Mouse (Mus musculus) liver, embryonic 16.5 days (tissue): Measurements from ENCODE around the gene Lsamp. TPM values are rescaled to one million over a fixed set of nuclear protein-coding genes. Genes with fewer than 3 reads are reported as not detected.
"Not testable (repeated sequence)": the region's sequence is repeated elsewhere in the genome, so short reads cannot be mapped to it uniquely, and the experiment has no call there.

Experiments
- ATAC-seq: fragments of 200-750 bp; cut with Nextera tagmentation; 2 replicates; pipeline ENCODE4 v1.8.0; 2017; ENCODE audit warnings: low read depth, mild to moderate bottlenecking, moderate number of reproducible peaks, moderate library complexity
- H3K27ac ChIP-seq: fragments of 300-500 bp; sonication (generic); 2 replicates; pipeline ENCODE4 v1.5.1; 2014; ENCODE audit warnings: mild to moderate bottlenecking, low read length
- H3K27me3 ChIP-seq: fragments of 300-500 bp; sonication (generic); 2 replicates; pipeline ENCODE4 v1.6.1; 2014; ENCODE audit warnings: low read depth, low read length, mixed read lengths; ENCODE audit not compliant: control insufficient read depth, insufficient read depth
- H3K36me3 ChIP-seq: fragments of 300-500 bp; sonication (generic); 2 replicates; pipeline ENCODE4 v1.6.1; 2014; ENCODE audit warnings: mild to moderate bottlenecking; ENCODE audit not compliant: control insufficient read depth, insufficient read depth
- H3K4me1 ChIP-seq: fragments of 300-500 bp; sonication (generic); 2 replicates; pipeline ENCODE4 v1.6.1; 2014; ENCODE audit warnings: low read depth, low read length, mixed read lengths; ENCODE audit not compliant: control insufficient read depth
- H3K4me2 ChIP-seq: fragments of 300-500 bp; sonication (generic); 2 replicates; pipeline ENCODE4 v1.6.1; 2014; ENCODE audit warnings: low read depth, low read length, mixed read lengths
- H3K4me3 ChIP-seq: fragments of 300-500 bp; sonication (generic); 2 replicates; pipeline ENCODE4 v1.5.1; 2014; ENCODE audit warnings: low read depth, mild to moderate bottlenecking, low read length
- H3K9ac ChIP-seq: fragments of 300-500 bp; sonication (generic); 2 replicates; pipeline ENCODE4 v1.6.1; 2014; ENCODE audit warnings: low read depth, low read length
- H3K9me3 ChIP-seq: fragments of 300-500 bp; sonication (generic); replicated peaks from 2 replicates; pipeline ENCODE4 v1.6.1; 2016; ENCODE audit warnings: low read length; ENCODE audit not compliant: control insufficient read depth
- WGBS: fragments of 180-500 bp; shearing (Covaris S2); extraction: QIAGEN DNeasy Blood & Tissue Kit; methylation state at CpG from one replicate; pipeline ENCODE4 v1.1.7; 2014; ENCODE audit not compliant: insufficient replicate concordance; 5-methylcytosine and 5-hydroxymethylcytosine counted together
- polyA plus RNA-seq: library from polyadenylated mRNA; unstranded; fragments of >200 nt; fragmentation: Nextera tagmentation; extraction: Ambion mirVana; gene quantifications from 2 replicates; pipeline ENCODE4 v1.2.1, GENCODE M21; 2015

Gene Lsamp
- polyA plus RNA-seq, 1 experiment from 2014 or later = 0.15 TPM

- Histone ChIP-seq H3K27me3 (no peaks in the 10 kb centered on the region), H3K4me3 (no peak overlapping the region), H3K4me2 (no peak overlapping the region), H3K27ac (no peak overlapping the region), H3K9me3 (no peaks in the 10 kb centered on the region), H3K36me3 (no peaks in the 10 kb centered on the region), H3K4me1 (no peaks in the 10 kb centered on the region), H3K9ac (no peak overlapping the region)
- 46% methylated on average over 5 of the region's 5 CpGs for WGBS
- ATAC-seq = no peak
Measured at GRCm38 (mm10) chr16:41976897-41977296, 1992.7 kb downstream of the Lsamp start.

GRCm38 (mm10) chr16:41996956-41997355 is 2012.8 kb downstream of the Lsamp start:
- Histone ChIP-seq H3K9ac (no peak overlapping the region), H3K36me3 (no peaks in the 10 kb centered on the region), H3K27me3 (no peaks in the 10 kb centered on the region), H3K4me1 (no peaks in the 10 kb centered on the region), H3K4me3 (no peak overlapping the region), H3K9me3 (no peaks in the 10 kb centered on the region), H3K4me2 (no peak overlapping the region), H3K27ac (no peak overlapping the region)
- WGBS = 68% methylated on average over 1 of the region's 1 CpGs
- ATAC-seq = no peak

- H3K9me3 ChIP-seq = no peaks in the 10 kb centered on the region
- WGBS = 73% methylated on average over 5 of the region's 5 CpGs
- H3K4me1 ChIP-seq = no peaks in the 10 kb centered on the region
- no peak overlapping the region for H3K4me2 ChIP-seq
- H3K27ac ChIP-seq = no peak overlapping the region
- no peak for ATAC-seq
- H3K27me3 ChIP-seq = no peaks in the 10 kb centered on the region
- H3K4me3 ChIP-seq = no peak overlapping the region
- no peak overlapping the region for H3K9ac ChIP-seq
- H3K36me3 ChIP-seq = no peaks in the 10 kb centered on the region
Measured at GRCm38 (mm10) chr16:42002925-42003324, 2018.8 kb downstream of the Lsamp start.

- not testable (repeated sequence) for H3K36me3 ChIP-seq, H3K27ac ChIP-seq, H3K27me3 ChIP-seq, H3K4me1 ChIP-seq, ATAC-seq, H3K4me3 ChIP-seq, H3K4me2 ChIP-seq, H3K9ac ChIP-seq, H3K9me3 ChIP-seq
- 66% methylated on average over 8 of the region's 11 CpGs for WGBS
Measured at GRCm38 (mm10) chr16:42003506-42003905, 2019.3 kb downstream of the Lsamp start.

- H3K4me3 ChIP-seq = no peak overlapping the region
- no peaks in the 10 kb centered on the region for H3K4me1 ChIP-seq
- H3K9ac ChIP-seq = no peak overlapping the region
- no peaks in the 10 kb centered on the region for H3K36me3 ChIP-seq
- no peak overlapping the region for H3K4me2 ChIP-seq
- no peak overlapping the region for H3K27ac ChIP-seq
- H3K27me3 ChIP-seq = no peaks in the 10 kb centered on the region
- WGBS = 33% methylated on average over 1 of the region's 1 CpGs
- no peak for ATAC-seq
- no peaks in the 10 kb centered on the region for H3K9me3 ChIP-seq
Measured at GRCm38 (mm10) chr16:42004166-42004565, 2020.0 kb downstream of the Lsamp start.

- ATAC-seq = no peak
- Histone ChIP-seq H3K4me1 (no peaks in the 10 kb centered on the region), H3K9ac (no peak overlapping the region), H3K9me3 (no peaks in the 10 kb centered on the region), H3K27ac (no peak overlapping the region), H3K4me2 (no peak overlapping the region), H3K27me3 (no peaks in the 10 kb centered on the region), H3K36me3 (no peaks in the 10 kb centered on the region), H3K4me3 (no peak overlapping the region)
- 58% methylated on average over 5 of the region's 5 CpGs for WGBS
Measured at GRCm38 (mm10) chr16:42014937-42015336, 2030.8 kb downstream of the Lsamp start.

- ATAC-seq = no peak
- H3K4me3 ChIP-seq = no peak overlapping the region
- H3K4me1 ChIP-seq = no peaks in the 10 kb centered on the region
- no peaks in the 10 kb centered on the region for H3K9me3 ChIP-seq
- no peak overlapping the region for H3K4me2 ChIP-seq
- H3K27me3 ChIP-seq = no peaks in the 10 kb centered on the region
- H3K36me3 ChIP-seq = no peaks in the 10 kb centered on the region
- no peak overlapping the region for H3K9ac ChIP-seq
- WGBS = 42% methylated on average over 3 of the region's 3 CpGs
- H3K27ac ChIP-seq = no peak overlapping the region
Measured at GRCm38 (mm10) chr16:42015443-42015842, 2031.3 kb downstream of the Lsamp start.

GRCm38 (mm10) chr16:42016791-42017643 is 2032.9 kb downstream of the Lsamp start:
- 70% methylated on average over 9 of the region's 9 CpGs for WGBS
- ATAC-seq = no peak
- H3K4me3 ChIP-seq = no peak overlapping the region
- H3K4me2 ChIP-seq = no peak overlapping the region
- no peaks in the 10 kb centered on the region for H3K27me3 ChIP-seq
- no peaks in the 10 kb centered on the region for H3K4me1 ChIP-seq
- no peak overlapping the region for H3K27ac ChIP-seq
- no peak overlapping the region for H3K9ac ChIP-seq
- H3K9me3 ChIP-seq = no peaks in the 10 kb centered on the region
- H3K36me3 ChIP-seq = no peaks in the 10 kb centered on the region

- Histone ChIP-seq H3K36me3 (no peaks in the 10 kb centered on the region), H3K4me2 (no peak overlapping the region), H3K4me3 (no peak overlapping the region), H3K4me1 (no peaks in the 10 kb centered on the region), H3K9ac (no peak overlapping the region), H3K27ac (no peak overlapping the region), H3K9me3 (no peaks in the 10 kb centered on the region), H3K27me3 (no peaks in the 10 kb centered on the region)
- WGBS = 48% methylated on average over 1 of the region's 1 CpGs
- no peak for ATAC-seq
Measured at GRCm38 (mm10) chr16:42022566-42022965, 2038.4 kb downstream of the Lsamp start.
